Mouse (Mus musculus): ENCODE data around the gene Smim13.

- TF ChIP-seq POLR2A (IDR thresholded peaks at IDR 0.05; ENCODE audit: control insufficient read depth, extremely low read depth, insufficient read depth, low read length, poor library complexity) = no peak
- TF ChIP-seq CTCF (IDR thresholded peaks at IDR 0.05; ENCODE audit: borderline replicate concordance, control insufficient read depth, extremely low read depth, insufficient read depth, low read length, poor library complexity) = no peak
Observed at GRCm38 (mm10) chr13:41300037-41300436, 50.4 kb downstream of the Smim13 start.
